Mouse (Mus musculus) frontal cortex, postnatal 36 days (tissue): ENCODE results near the gene Naxd.
A peak's percentile ranks its signal among the peaks of the same experiment; 100 is the strongest.

Experiments used
- DNase-seq, 2 experiments: peaks; one replicate each; pipeline ENCODE4 v3.0.0; 2022; ENCODE audit warnings: low spot score in 2 of 2

The Naxd gene

DNA sequence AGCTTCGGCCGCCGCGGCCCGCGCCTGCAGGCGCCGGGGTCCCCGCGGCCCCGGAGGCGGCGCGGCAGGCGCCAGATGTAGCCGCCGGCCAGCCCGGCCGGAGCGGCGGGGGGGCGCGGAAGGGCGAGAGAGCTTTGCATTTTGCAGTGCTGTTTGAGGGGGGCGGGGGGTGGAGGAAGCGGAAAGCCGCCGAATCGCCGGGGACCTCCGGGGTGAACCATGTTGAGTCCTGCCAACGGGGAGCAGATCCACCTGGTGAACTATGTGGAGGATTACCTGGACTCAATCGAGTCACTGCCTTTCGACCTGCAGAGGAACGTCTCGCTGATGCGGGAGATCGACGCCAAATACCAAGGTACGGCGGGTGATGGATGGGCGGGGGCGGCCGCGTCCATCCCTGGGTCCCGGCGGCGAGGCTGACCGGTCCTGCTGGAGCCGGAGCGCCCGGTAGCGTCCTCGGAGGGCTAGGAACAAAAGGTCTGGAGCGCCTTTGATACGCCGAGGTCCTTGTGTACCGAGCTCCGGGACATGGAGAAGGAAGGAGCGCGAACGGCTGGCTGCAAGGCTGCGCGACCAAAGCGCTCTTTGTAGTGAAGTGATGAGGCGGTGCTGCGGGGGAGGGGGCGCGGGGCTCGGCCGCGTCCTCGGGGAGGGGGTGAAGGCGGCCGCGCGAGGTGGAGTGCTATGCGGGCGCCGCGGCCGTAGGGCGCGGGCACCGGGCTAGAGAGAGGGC lies 59.6 kb downstream of the Naxd start:
- peak; percentile 49 to 50 for DNase-seq

DNA sequence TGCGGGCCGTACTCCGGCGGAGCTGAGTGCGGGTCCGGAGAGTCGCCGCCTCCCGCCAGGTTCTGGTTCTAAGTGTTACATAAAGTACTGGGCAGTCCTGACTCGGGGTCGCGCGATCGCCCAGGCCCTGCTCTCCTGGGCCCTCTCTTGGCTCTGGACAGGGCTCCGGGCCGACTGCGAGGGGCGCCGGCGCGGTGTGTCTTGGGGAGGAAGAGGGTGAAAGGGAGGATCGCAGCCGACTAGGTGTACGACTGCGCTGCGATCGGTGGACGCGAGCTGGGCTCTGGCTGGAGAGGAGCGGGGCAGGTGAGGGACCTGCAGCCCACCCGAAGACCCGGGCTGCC lies 60.1 kb downstream of the Naxd start:
- no peak for DNase-seq

DNA sequence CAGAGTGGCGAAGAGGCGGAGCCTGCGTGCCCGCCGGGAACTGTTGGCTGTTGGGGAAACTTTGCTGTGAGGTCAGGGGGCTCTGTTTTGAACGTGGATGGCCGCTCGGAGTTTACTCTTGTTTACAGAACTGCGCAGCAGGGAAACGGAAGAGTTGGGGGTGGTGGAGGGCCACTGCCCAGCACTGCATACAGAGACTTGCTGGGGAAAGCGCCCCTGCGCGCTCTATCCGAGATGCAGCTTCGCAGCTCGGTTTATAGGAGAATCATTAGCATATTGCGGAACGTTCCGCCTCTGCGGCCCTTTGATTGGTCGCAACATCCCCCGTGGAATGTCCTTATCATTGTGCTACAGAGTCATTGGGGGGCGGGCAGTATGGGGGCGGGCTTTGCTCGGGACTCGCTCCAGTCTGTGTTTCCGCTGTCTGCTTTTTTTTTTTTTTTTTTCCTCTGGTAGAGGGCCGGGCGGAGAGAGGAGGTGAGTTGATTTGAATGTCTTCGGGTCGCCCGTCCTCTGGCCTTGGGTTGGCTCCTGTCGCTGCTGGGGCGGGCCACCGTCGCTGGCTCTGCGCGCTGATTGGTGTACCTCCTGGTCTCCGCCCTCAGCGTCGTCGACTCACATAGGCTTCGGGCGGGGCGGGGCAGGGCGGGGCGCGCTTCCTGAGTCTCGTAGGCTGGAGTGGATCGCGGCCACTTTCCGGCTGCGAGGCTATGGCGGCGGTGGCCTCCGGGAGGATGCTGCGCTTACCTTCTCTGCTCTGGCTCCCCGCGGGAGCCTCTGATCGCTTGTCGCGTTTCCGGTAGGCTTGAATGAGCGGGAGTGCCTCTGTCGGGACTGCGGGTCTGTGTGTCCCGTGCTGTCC lies 60.7 kb downstream of the Naxd start:
- DNase-seq, result peak; percentile 94 to 96

DNA sequence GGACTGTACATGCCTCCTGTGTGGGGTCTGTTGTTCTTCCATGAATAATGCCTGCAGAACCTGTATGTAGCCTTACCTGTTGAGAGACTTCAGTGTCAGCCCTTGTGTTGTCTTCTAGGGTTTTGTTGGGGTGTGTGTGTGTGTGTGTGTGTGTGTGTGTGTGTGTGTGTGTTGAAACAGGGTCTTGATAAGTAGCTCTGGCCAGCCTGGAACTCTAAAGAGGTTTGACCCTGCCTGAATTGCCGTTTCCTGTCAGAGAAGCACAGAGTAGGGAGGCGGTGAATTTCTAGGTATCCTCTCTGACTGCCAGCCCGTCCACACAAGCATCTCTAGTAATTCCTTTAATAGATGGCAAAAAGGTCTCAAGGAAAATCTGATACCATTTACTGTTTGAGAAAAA lies 62.2 kb downstream of the Naxd start:
- DNase-seq, result no peak

DNA sequence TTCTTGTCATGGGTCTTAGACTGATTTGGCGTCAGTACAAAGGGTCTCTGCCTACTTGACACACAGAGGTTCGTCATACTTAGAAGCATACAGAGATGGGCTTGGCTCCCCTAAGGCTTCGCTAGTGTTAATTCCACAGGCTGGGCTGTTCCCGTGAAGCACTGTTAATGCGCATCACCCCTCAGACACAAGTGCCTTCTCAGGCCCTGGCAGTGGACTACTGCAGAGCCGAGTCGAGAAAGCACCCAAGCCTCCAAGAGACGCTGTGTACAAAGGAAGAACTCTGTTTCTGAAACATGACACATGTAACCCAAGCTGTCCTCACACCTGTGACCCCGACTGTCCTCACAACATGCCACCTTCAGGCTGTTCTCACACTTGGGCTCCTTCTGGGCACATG lies 62.9 kb downstream of the Naxd start:
- no peak for DNase-seq

DNA sequence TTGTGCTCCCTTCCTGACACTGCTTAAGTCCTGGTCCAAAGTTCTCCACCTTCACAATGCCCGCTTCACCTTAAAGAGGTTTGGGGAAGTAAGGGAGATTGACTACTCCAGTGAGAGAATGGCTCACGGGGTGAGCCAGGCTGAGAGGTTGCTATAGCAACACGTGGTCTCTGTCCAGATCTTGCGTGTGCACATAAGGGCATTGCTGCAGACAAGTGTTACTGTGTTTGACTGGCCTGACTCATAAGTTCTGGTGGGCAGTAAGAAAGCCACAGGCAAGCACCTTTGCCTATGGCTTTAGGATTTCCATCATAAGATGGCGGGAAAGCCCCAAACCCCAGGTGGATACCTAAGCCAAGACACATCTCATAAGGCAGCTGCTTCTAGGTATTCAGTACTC lies 66.9 kb downstream of the Naxd start:
- no peak for DNase-seq
